Mouse (Mus musculus) liver, adult 2 months (tissue): ENCODE measurements around the gene Tia1.

Experiments used
- CTCF ChIP-seq: fragments of 200-500 bp; IDR thresholded peaks from 2 replicates; pipeline ENCODE4 v1.5.1; 2011; ENCODE audit warnings: low read depth, low read length, control low read depth
- POLR2A ChIP-seq: fragments of 200-500 bp; IDR thresholded peaks from 2 replicates; pipeline ENCODE4 v1.6.1; 2011; ENCODE audit warnings: low read length, control low read depth; ENCODE audit not compliant: insufficient read depth; ENCODE audit errors: extremely low read depth

- TF ChIP-seq POLR2A (no peak), CTCF (no peak)
Observed at GRCm38 (mm10) chr6:86402681-86403607, 1.1 kb upstream of the Tia1 start.
